11 mouse cellular contexts compared by ENCODE assay signal in the genomic region with DNA sequence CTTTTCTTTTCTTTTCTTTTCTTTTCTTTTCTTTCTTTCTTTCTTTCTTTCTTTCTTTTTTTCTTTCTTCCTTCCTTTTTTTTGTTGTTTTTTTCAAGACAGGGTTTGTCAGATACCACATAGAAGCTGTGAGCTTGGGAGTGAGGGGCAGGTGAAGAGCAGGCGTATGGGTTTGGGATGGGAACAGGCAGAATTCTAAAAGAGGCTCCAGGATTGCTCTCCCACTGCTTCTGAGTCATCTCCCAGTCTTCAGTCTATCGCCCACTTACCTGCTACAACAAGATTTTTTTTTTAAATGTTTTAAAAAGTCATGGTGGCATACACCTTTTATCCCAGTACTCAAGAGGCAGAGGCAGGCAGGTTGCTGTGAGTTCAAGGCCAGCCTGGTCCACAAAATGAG.
"Had no signal": no experiment of that assay in that cellular context is flagged by ENCODE, and none has a peak within 500 bp of the region (broad histone marks: within the 10 kb centered on the region; RNA-seq: fewer than 3 reads in every experiment).

No protein-coding gene starts in this region.

- DNase-seq: liver, embryonic 13.5 days; liver, postnatal 0 days; lung, adult 2 months; lung, postnatal 14 days; lung, postnatal 36 days; midbrain, embryonic 14.5 days; spleen, adult 18-20 months; thymus, adult 18-20 months; thymus, postnatal 14 days; thymus, postnatal 36 days had no signal

- ATAC-seq: liver, postnatal 0 days; lung, postnatal 0 days had no signal
